Mouse (Mus musculus) lung, embryonic 15.5 days (tissue): ENCODE data around the gene Nadk. TPM values are rescaled to one million over a fixed set of nuclear protein-coding genes. Genes with fewer than 3 reads are reported as not detected.
A peak's percentile ranks its signal among the peaks of the same experiment; 100 is the strongest.
"Not testable (repeated sequence)": the region's sequence is repeated elsewhere in the genome, so short reads cannot be mapped to it uniquely, and the experiment has no call there.

Experiments
- ATAC-seq: fragments of 200-750 bp; cut with Nextera tagmentation; 2 replicates; pipeline ENCODE4 v1.8.0; 2017; ENCODE audit warnings: moderate number of reproducible peaks, borderline replicate concordance; ENCODE audit not compliant: low FRiP score, low TSS enrichment; ENCODE audit errors: extremely low read depth
- H3K27ac ChIP-seq: fragments of 300-500 bp; sonication (generic); 2 replicates; pipeline ENCODE4 v1.5.1; 2015; ENCODE audit warnings: moderate library complexity, mild to moderate bottlenecking, inconsistent platforms
- H3K27me3 ChIP-seq: fragments of 300-500 bp; sonication (generic); 2 replicates; pipeline ENCODE4 v1.6.1; 2015; ENCODE audit warnings: inconsistent platforms
- H3K36me3 ChIP-seq: fragments of 300-500 bp; sonication (generic); 2 replicates; pipeline ENCODE4 v1.6.1; 2015; ENCODE audit warnings: inconsistent platforms
- H3K4me1 ChIP-seq: fragments of 300-500 bp; sonication (generic); 2 replicates; pipeline ENCODE4 v1.6.1; 2015; ENCODE audit warnings: inconsistent platforms
- H3K4me2 ChIP-seq: fragments of 300-500 bp; sonication (generic); 2 replicates; pipeline ENCODE4 v1.6.1; 2015; ENCODE audit warnings: inconsistent platforms, mild to moderate bottlenecking, moderate library complexity
- H3K4me3 ChIP-seq: fragments of 300-500 bp; sonication (generic); 2 replicates; pipeline ENCODE4 v1.5.1; 2015; ENCODE audit warnings: mild to moderate bottlenecking, inconsistent platforms
- H3K9ac ChIP-seq: fragments of 300-500 bp; sonication (generic); 2 replicates; pipeline ENCODE4 v1.6.1; 2015; ENCODE audit warnings: inconsistent platforms
- H3K9me3 ChIP-seq: fragments of 300-500 bp; sonication (generic); 2 replicates; pipeline ENCODE4 v1.6.1; 2016; ENCODE audit warnings: inconsistent platforms
- WGBS: fragments of 180-500 bp; shearing (Covaris S2); methylation state at CpG from one replicate; pipeline ENCODE4 v1.1.7; 2015; 5-methylcytosine and 5-hydroxymethylcytosine counted together
- polyA plus RNA-seq: library from polyadenylated mRNA; unstranded; fragments of >200 nt; fragmentation: Nextera tagmentation; extraction: Ambion mirVana; gene quantifications from 2 replicates; pipeline ENCODE4 v1.2.1, GENCODE M21; 2015

Gene Nadk
- polyA plus RNA-seq, 1 experiment from 2014 or later = 77.6 TPM

DNA sequence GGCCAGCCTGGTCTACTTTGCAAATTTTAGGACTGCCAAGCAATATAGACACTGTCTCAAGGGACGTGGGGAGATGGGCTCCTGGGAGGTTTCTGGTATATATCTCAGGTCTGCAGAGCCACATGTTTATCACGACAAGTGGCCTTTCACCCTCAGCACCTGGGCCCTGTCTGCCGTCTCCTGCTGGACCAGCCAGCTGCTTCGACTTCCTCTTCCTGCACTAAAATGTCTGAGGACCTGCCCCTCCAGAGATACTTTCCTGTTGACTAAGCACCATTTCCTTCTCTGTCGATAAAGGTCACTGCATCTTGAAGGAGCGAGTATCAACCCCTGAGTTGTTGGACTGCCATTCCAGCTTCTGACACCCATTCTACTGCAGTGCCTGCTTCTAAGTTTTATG is 2.7 kb upstream of the Nadk start:
- Histone ChIP-seq H3K4me2 (no peak overlapping the region), H3K36me3 (peaks cover 60% of the 10 kb centered on the region), H3K27me3 (no peaks in the 10 kb centered on the region), H3K9ac (no peak overlapping the region), H3K4me1 (peaks cover 33% of the 10 kb centered on the region), H3K9me3 (no peaks in the 10 kb centered on the region), H3K4me3 (no peak overlapping the region), H3K27ac (no peak overlapping the region)
- 51% methylated on average over 6 of the region's 6 CpGs for WGBS
- ATAC-seq = no peak

- no peaks in the 10 kb centered on the region for H3K9me3 ChIP-seq
- 31% methylated on average over 2 of the region's 2 CpGs for WGBS
- no peak overlapping the region for H3K9ac ChIP-seq
- no peak overlapping the region for H3K4me2 ChIP-seq
- H3K4me1 ChIP-seq = peaks cover 44% of the 10 kb centered on the region
- no peak for ATAC-seq
- H3K4me3 ChIP-seq = no peak overlapping the region
- 0 out of 2 replicates have a peak overlapping the region, but pooled peaks have one; percentile 11 for H3K27ac ChIP-seq
- no peaks in the 10 kb centered on the region for H3K27me3 ChIP-seq
- peaks cover 45% of the 10 kb centered on the region for H3K36me3 ChIP-seq
Measured at GRCm38 (mm10) chr4:155560932-155561331, 1.2 kb upstream of the Nadk start.

DNA sequence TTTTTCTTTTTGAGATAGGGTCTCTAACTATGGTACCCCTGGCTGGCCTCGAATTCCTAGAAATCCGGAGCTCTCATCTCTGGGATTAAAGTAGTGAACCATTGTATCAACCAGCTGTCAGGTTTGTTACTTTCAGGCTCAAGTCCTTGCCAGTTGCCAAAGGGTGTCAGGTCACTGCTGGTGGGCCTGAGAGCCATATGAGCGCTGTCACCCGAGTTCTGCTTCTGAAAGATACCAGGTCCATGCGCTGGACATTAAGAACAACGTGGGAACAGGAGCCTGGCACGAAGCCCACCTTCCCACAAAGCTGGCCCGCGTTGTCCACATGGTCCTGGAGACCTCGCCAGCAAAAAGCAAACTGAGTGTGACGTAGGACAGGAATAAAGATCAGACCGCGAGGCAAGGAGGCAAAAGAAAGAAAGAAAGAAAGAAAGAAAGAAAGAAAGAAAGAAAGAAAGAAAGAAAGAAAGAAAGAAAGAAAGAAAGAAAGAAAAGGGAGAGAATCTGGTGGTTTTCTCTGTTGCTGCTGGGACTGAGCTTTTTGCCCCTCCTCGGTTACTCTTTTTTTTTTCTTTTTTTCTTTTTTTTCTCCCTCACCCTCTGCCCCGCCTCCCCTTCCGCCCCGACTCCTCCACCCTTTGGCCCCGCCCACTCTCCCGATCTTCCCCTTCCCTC is 684 bp downstream of the Nadk start:
- Histone ChIP-seq H3K4me2 (peak overlapping the region; percentile 89), H3K9me3 (no peaks in the 10 kb centered on the region), H3K27ac (peak overlapping the region; percentile 94), H3K27me3 (no peaks in the 10 kb centered on the region), H3K36me3 (peaks cover 30% of the 10 kb centered on the region), H3K9ac (peak overlapping the region; percentile 32), H3K4me1 (peaks cover 44% of the 10 kb centered on the region), H3K4me3 (peak overlapping the region; percentile 91)
- 2% methylated on average over 19 of the region's 19 CpGs for WGBS
- peak; percentile 31; the same call in 1 of the 2 replicates for ATAC-seq

GRCm38 (mm10) chr4:155563400-155564231 is 1.4 kb downstream of the Nadk start:
- WGBS = under 1% methylated on average over 69 of the region's 69 CpGs
- Histone ChIP-seq H3K9ac (peak overlapping the region; percentile 77), H3K27ac (peak overlapping the region; percentile 94), H3K4me2 (peak overlapping the region; percentile 89), H3K27me3 (no peaks in the 10 kb centered on the region), H3K9me3 (no peaks in the 10 kb centered on the region), H3K4me3 (peak overlapping the region; percentile 91), H3K36me3 (peaks cover 25% of the 10 kb centered on the region), H3K4me1 (peaks cover 44% of the 10 kb centered on the region)
- ATAC-seq = peak; percentile 96

DNA sequence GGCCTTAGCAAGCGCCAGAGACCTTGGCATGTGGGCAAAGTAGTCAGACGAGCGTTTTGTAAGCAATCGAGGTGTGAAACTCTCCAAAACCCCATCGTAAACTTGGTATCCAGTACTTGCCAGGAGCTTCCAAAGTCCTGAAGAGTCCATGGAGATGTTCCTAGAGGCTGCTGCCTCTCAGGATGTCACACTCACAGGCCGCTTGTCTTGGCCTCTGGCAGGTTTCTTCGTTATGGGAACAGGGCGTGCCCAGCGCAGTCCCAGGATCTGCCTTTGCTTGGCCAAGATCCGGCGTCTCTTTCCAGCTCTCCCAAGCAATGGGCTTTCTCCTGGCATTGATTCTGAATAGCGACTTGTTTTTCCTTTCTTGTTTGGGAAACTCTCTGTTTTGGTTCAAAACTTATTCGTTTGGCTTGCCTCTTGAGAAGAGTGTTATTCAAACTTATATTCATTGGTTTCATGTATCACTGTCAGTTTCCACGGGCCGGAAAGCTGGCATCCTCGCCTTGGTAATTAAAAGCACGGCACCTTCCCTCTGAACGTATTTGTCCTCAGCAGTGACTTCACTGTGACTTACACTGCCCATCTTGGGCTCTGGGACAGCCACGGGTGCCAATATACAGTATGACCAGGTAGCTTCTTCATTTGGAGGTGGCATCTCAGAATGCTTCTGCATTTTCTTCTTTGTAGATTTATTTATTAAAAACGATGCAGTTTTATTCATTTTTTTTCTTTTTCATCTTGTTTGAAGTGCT is 2.3 kb downstream of the Nadk start:
- Histone ChIP-seq H3K9ac (peak overlapping the region; percentile 77), H3K9me3 (no peaks in the 10 kb centered on the region), H3K4me2 (peak overlapping the region; percentile 89), H3K27ac (peak overlapping the region; percentile 94), H3K36me3 (peaks cover 16% of the 10 kb centered on the region), H3K4me1 (peaks cover 44% of the 10 kb centered on the region), H3K4me3 (peak overlapping the region; percentile 91), H3K27me3 (no peaks in the 10 kb centered on the region)
- ATAC-seq = no peak
- WGBS = 7% methylated on average over 20 of the region's 20 CpGs

GRCm38 (mm10) chr4:155566555-155566954 is 4.4 kb downstream of the Nadk start:
- H3K4me1 ChIP-seq = peaks cover 27% of the 10 kb centered on the region
- no peaks in the 10 kb centered on the region for H3K27me3 ChIP-seq
- no peaks in the 10 kb centered on the region for H3K36me3 ChIP-seq
- no peak for ATAC-seq
- no peak overlapping the region for H3K9ac ChIP-seq
- H3K27ac ChIP-seq = no peak overlapping the region
- H3K4me2 ChIP-seq = no peak overlapping the region
- 43% methylated on average over 8 of the region's 8 CpGs for WGBS
- no peak overlapping the region for H3K4me3 ChIP-seq
- no peaks in the 10 kb centered on the region for H3K9me3 ChIP-seq

DNA sequence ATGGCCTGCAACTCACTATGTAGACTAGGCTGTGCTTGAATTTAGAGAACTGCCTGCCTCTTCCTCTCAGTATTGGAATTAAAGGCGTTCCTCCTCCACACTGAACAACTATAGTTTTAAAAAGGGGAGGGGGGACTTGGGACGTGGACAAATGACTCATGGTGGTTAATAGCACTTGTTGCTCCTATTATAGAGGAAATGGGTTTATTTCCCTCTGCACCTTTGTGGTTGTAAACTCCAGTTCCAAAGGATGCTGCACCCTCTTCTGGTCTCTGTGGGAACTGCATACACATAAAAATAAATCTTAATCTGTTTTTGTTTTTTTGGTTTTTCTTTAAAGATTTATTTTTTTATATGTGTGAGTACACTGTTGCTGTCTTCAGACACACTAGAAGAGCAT is 6.0 kb downstream of the Nadk start:
- no peaks in the 10 kb centered on the region for H3K36me3 ChIP-seq
- no peaks in the 10 kb centered on the region for H3K9me3 ChIP-seq
- no peak overlapping the region for H3K27ac ChIP-seq
- no peak overlapping the region for H3K4me2 ChIP-seq
- H3K27me3 ChIP-seq = no peaks in the 10 kb centered on the region
- WGBS = 39% methylated on average over 2 of the region's 2 CpGs
- no peak for ATAC-seq
- H3K9ac ChIP-seq = no peak overlapping the region
- H3K4me3 ChIP-seq = no peak overlapping the region
- peaks cover 14% of the 10 kb centered on the region for H3K4me1 ChIP-seq

GRCm38 (mm10) chr4:155568632-155569370 is 6.6 kb downstream of the Nadk start:
- H3K9ac ChIP-seq = no peak overlapping the region
- no peaks in the 10 kb centered on the region for H3K27me3 ChIP-seq
- no peaks in the 10 kb centered on the region for H3K9me3 ChIP-seq
- peaks cover 14% of the 10 kb centered on the region for H3K4me1 ChIP-seq
- H3K36me3 ChIP-seq = no peaks in the 10 kb centered on the region
- no peak for ATAC-seq
- no peak overlapping the region for H3K4me2 ChIP-seq
- no peak overlapping the region for H3K27ac ChIP-seq
- H3K4me3 ChIP-seq = no peak overlapping the region
- WGBS = 77% methylated on average over 7 of the region's 7 CpGs

DNA sequence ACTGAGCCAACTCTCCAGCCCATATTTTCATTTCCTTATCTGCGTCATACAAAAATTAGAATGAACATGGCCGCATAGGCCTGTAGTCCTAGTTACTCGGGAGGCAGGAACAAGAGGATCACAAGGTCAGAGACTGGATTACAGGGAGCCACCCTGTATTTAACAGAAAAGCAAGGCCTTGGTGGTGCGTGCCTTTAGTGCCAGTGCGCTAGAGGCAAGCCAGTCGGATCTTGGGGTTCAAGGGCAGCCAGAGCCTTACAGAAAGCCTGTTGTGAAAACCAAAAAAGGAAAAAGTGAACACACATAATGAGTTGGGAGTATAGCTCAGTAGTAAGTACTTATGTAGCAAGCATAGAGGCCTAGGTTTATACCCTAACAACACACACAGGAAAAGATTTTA is 7.6 kb downstream of the Nadk start:
- Histone ChIP-seq H3K27ac (no peak overlapping the region), H3K36me3 (no peaks in the 10 kb centered on the region), H3K9ac (no peak overlapping the region), H3K27me3 (no peaks in the 10 kb centered on the region), H3K4me1 (peaks cover 8% of the 10 kb centered on the region), H3K4me3 (no peak overlapping the region), H3K4me2 (no peak overlapping the region), H3K9me3 (no peaks in the 10 kb centered on the region)
- WGBS = 91% methylated on average over 6 of the region's 6 CpGs
- no peak for ATAC-seq

GRCm38 (mm10) chr4:155570315-155570714 is 8.1 kb downstream of the Nadk start:
- WGBS = 93% methylated on average over 11 of the region's 11 CpGs
- not testable (repeated sequence) for ATAC-seq

GRCm38 (mm10) chr4:155571442-155571841 is 9.3 kb downstream of the Nadk start:
- ATAC-seq = no peak
- Histone ChIP-seq H3K9ac (no peak overlapping the region), H3K27ac (no peak overlapping the region), H3K4me2 (no peak overlapping the region), H3K4me3 (no peak overlapping the region), H3K9me3 (no peaks in the 10 kb centered on the region), H3K27me3 (no peaks in the 10 kb centered on the region), H3K36me3 (no peaks in the 10 kb centered on the region), H3K4me1 (no peaks in the 10 kb centered on the region)
- WGBS = 67% methylated on average over 2 of the region's 2 CpGs

More at GRCm38 (mm10) chr4:155570315-155570714, 8.1 kb downstream of the Nadk start:
- H3K36me3 ChIP-seq, H3K27me3 ChIP-seq, H3K9me3 ChIP-seq, H3K27ac ChIP-seq, H3K4me3 ChIP-seq, H3K9ac ChIP-seq, H3K4me2 ChIP-seq, H3K4me1 ChIP-seq: not testable (repeated sequence)
